Mouse (Mus musculus) liver, adult 2 months (tissue): ENCODE measurements around the gene Pcbp4.

Experiments
- CTCF ChIP-seq: fragments of 200-500 bp; IDR thresholded peaks from 2 replicates; pipeline ENCODE4 v1.5.1; 2011; ENCODE audit warnings: low read depth, low read length, control low read depth
- POLR2A ChIP-seq: fragments of 200-500 bp; IDR thresholded peaks from 2 replicates; pipeline ENCODE4 v1.6.1; 2011; ENCODE audit warnings: low read length, control low read depth; ENCODE audit not compliant: insufficient read depth; ENCODE audit errors: extremely low read depth

DNA sequence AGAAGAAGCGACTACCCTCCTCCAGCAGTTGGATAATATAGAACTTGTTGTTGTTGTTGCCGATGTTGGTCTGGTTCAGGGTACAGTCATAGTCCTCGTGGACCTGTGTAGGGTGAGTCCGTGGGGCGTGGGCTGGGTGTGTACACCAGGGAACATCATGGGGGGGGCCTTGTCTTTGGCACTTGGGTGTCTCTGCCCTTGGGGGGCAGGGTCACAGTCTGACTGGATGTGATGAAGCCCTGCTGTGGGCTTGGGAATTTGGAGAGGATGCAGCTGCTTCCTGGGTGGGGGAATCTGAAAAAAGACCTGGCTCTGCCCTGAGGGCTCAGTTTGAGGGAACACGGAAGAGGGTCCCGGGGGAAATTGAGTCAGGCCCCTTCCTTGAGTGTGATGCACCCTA lies 22.0 kb downstream of the Pcbp4 start:
- TF ChIP-seq CTCF: no peak
- TF ChIP-seq POLR2A: no peak
